Mouse (Mus musculus): ENCODE results near the gene Tbc1d1. TPM values are rescaled to one million over a fixed set of nuclear protein-coding genes. Genes with fewer than 3 reads are reported as not detected.

The Tbc1d1 gene
- total and polyA plus RNA-seq, 2 experiments from 2014 or later: 5.9 to 20.5 TPM

DNA sequence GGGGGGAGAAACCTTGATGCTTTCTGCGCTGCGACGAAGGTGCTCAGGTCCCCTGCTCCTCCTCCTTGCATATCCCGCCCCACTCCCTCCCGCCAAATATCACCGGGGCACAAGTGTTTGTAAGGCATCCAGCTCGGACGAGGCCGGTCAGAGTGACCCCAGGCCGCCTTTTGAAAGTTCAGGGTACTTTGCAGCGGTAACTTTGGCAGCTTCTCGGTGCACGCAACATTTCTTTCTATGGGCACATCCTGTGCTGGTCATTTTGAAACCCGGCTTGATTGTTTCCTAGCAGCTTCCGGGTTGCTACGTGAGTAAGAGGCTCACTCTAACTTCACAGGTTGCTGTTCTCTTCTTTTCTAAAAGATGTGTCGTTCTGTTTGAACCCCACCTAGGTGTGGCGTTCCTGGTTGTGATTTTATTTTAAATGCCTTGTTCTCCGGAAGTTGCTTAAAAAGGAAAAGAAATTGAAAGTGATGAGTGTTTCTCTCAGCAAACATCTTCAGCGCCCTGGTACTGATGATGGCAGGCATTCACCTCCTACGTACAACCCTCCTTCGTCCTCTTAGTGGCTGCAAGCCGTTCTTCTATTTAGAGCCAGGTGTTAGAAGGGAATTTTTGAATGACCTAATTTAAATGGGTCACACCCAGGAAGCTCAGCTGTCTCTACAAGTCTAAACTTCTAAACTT lies 4.7 kb downstream of the Tbc1d1 start:
- Histone ChIP-seq H3K9me3 (ENCODE audit: low read length) (no peaks in the 10 kb centered on the region), H3K36me3 (ENCODE audit: insufficient read depth) (no peaks in the 10 kb centered on the region), H3K4me2 (ENCODE audit: low read depth) (peak overlapping the region; percentile 100), H3K9ac (no peak overlapping the region), H3K4me3 (ENCODE audit: low read depth, low read length) (peak overlapping the region; percentile 63), H3K27ac (ENCODE audit: low read depth, low read length) (no peak overlapping the region), H3K4me1 (ENCODE audit: insufficient read depth) (no peaks in the 10 kb centered on the region), H3K27me3 (ENCODE audit: insufficient read depth, low read length) (0 out of 2 replicates have a peak, but pooled peaks cover 7% of the 10 kb centered on the region)
- ATAC-seq: no peak
- WGBS: 2% methylated on average over 22 of the region's 23 CpGs
- DNase-seq: no peak
- TF ChIP-seq CTCF (IDR thresholded peaks at IDR 0.05; ENCODE audit: low read depth): no peak

DNA sequence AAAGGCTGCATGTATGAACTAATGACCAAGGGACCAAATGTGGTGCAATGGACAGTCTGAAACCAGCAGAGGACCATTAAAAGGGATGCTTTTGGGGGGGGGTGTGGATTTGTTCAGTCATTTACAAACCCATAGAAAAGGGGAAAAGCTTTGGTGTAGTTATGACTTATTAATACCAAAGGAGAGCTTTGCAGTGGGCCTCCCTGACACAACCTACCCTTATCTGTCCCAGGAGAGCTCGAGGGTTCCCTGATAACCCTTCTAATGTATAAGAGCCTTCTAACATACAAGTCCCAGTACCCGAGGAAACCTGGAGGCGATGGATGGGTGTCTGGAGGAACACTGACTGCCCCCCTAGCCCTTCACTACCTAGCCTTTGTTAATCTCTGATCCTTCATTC lies 5.8 kb downstream of the Tbc1d1 start:
- no peaks in the 10 kb centered on the region for H3K9me3 ChIP-seq (ENCODE audit: low read length)
- H3K27ac ChIP-seq (ENCODE audit: low read depth, low read length): no peak overlapping the region
- no peak overlapping the region for H3K4me2 ChIP-seq (ENCODE audit: low read depth)
- H3K36me3 ChIP-seq (ENCODE audit: insufficient read depth): no peaks in the 10 kb centered on the region
- no peak for TF ChIP-seq CTCF (IDR thresholded peaks at IDR 0.05; ENCODE audit: low read depth)
- H3K4me3 ChIP-seq (ENCODE audit: low read depth, low read length): no peak overlapping the region
- WGBS: 85% methylated on average over 3 of the region's 3 CpGs
- no peaks in the 10 kb centered on the region for H3K4me1 ChIP-seq (ENCODE audit: insufficient read depth)
- H3K9ac ChIP-seq: no peak overlapping the region
- DNase-seq (no peak), ATAC-seq (no peak)
- 0 out of 2 replicates have a peak, but pooled peaks cover 7% of the 10 kb centered on the region for H3K27me3 ChIP-seq (ENCODE audit: insufficient read depth, low read length)

DNA sequence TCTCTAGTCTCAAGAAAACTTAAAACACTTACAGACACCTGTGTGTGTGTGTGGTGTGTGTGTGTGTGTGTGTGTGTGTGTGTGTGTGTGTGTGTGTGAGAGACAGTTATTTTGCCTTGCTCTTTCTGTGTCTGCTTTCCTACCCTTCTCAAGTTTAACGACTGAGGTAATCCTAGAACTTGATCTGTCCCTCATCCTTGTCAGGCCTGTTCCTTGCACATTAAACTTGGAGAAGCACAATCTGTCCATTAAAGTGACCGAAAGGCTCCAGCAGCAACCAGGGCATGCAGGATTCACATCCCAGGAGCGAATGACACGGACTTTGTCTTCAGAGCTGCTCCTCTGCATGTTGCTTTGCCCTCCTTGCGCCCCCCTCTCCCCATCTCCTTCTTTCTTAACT lies 6.5 kb downstream of the Tbc1d1 start:
- Histone ChIP-seq H3K36me3 (ENCODE audit: insufficient read depth) (no peaks in the 10 kb centered on the region), H3K27ac (ENCODE audit: low read depth, low read length) (no peak overlapping the region), H3K4me3 (ENCODE audit: low read depth, low read length) (no peak overlapping the region), H3K4me1 (ENCODE audit: insufficient read depth) (no peaks in the 10 kb centered on the region), H3K9me3 (ENCODE audit: low read length) (no peaks in the 10 kb centered on the region), H3K9ac (no peak overlapping the region), H3K4me2 (ENCODE audit: low read depth) (no peak overlapping the region), H3K27me3 (ENCODE audit: insufficient read depth, low read length) (0 out of 2 replicates have a peak, but pooled peaks cover 7% of the 10 kb centered on the region)
- 86% methylated on average over 5 of the region's 5 CpGs for WGBS
- TF ChIP-seq CTCF (IDR thresholded peaks at IDR 0.05; ENCODE audit: low read depth): no peak
- DNase-seq (no peak), ATAC-seq (no peak)

DNA sequence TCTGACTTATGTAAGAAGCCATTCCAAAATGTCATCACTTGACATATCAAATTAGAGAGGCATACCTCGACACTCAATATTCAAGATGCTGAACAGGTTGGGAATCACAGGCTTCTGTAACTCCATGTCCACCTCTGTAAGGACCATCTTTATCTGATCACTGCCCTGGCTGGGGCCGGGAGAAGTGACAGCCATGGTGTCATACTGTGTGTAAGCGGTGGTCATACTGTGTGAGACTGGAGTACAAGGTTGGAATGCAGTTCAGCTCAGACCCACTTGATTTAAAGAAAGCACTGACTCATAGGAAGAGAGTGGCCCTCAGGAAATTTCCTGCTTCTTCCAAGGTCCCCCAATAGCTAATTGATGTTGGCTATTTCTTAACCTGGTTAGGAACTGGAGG lies 8.3 kb downstream of the Tbc1d1 start:
- Histone ChIP-seq H3K4me3 (ENCODE audit: low read depth, low read length) (no peak overlapping the region), H3K4me1 (ENCODE audit: insufficient read depth) (no peaks in the 10 kb centered on the region), H3K27me3 (ENCODE audit: insufficient read depth, low read length) (0 out of 2 replicates have a peak, but pooled peaks cover 7% of the 10 kb centered on the region), H3K9me3 (ENCODE audit: low read length) (no peaks in the 10 kb centered on the region), H3K9ac (no peak overlapping the region), H3K27ac (ENCODE audit: low read depth, low read length) (no peak overlapping the region), H3K36me3 (ENCODE audit: insufficient read depth) (no peaks in the 10 kb centered on the region), H3K4me2 (ENCODE audit: low read depth) (no peak overlapping the region)
- ATAC-seq (no peak), DNase-seq (no peak)
- WGBS: 93% methylated on average over 3 of the region's 3 CpGs
- TF ChIP-seq CTCF (IDR thresholded peaks at IDR 0.05; ENCODE audit: low read depth): no peak

- no peak for ATAC-seq
- Histone ChIP-seq H3K9me3 (ENCODE audit: low read length) (no peaks in the 10 kb centered on the region), H3K9ac (no peak overlapping the region), H3K4me2 (ENCODE audit: low read depth) (no peak overlapping the region), H3K36me3 (ENCODE audit: insufficient read depth) (no peaks in the 10 kb centered on the region), H3K27me3 (ENCODE audit: insufficient read depth, low read length) (0 out of 2 replicates have a peak, but pooled peaks cover 7% of the 10 kb centered on the region), H3K27ac (ENCODE audit: low read depth, low read length) (no peak overlapping the region), H3K4me3 (ENCODE audit: low read depth, low read length) (no peak overlapping the region), H3K4me1 (ENCODE audit: insufficient read depth) (no peaks in the 10 kb centered on the region)
- no peak for DNase-seq
- TF ChIP-seq CTCF (IDR thresholded peaks at IDR 0.05; ENCODE audit: low read depth): no peak
- WGBS: 50% methylated on average over 2 of the region's 2 CpGs
Observed at GRCm38 (mm10) chr5:64165826-64166225, 9.7 kb downstream of the Tbc1d1 start.

DNA sequence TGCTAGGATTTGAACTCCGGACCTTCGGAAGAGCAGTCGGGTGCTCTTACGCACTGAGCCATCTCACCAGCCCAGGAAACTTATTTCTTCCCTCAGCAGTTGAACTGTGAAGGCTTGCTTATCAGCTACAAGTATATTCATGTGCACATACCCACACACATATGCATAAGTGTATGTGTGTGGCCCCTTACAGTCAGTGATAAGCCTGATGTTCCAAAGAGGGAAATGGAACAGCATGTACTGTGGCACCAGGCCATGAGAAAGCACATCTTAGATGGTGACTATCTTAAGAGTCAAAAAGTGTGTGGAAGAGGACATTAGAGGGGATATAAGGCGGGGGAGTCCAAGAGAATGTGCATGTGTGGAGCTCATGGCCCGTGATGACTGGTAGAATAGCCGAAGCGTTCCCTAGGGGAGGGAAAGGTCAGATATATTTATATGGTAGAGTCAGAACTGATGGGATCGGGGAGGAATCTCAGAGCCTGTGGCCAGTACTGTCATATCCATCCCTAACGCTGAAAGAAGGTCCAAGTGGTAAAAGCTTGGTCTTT lies 13.0 kb downstream of the Tbc1d1 start:
- ATAC-seq (no peak), DNase-seq (no peak)
- TF ChIP-seq CTCF (IDR thresholded peaks at IDR 0.05; ENCODE audit: low read depth): no peak
- H3K27me3 ChIP-seq (ENCODE audit: insufficient read depth, low read length): no peaks in the 10 kb centered on the region
- H3K4me3 ChIP-seq (ENCODE audit: low read depth, low read length): no peak overlapping the region
- H3K36me3 ChIP-seq (ENCODE audit: insufficient read depth): no peaks in the 10 kb centered on the region
- no peak overlapping the region for H3K9ac ChIP-seq
- H3K4me1 ChIP-seq (ENCODE audit: insufficient read depth): no peaks in the 10 kb centered on the region
- WGBS: 96% methylated on average over 10 of the region's 10 CpGs
- H3K9me3 ChIP-seq (ENCODE audit: low read length): no peaks in the 10 kb centered on the region
- no peak overlapping the region for H3K4me2 ChIP-seq (ENCODE audit: low read depth)
- no peak overlapping the region for H3K27ac ChIP-seq (ENCODE audit: low read depth, low read length)

DNA sequence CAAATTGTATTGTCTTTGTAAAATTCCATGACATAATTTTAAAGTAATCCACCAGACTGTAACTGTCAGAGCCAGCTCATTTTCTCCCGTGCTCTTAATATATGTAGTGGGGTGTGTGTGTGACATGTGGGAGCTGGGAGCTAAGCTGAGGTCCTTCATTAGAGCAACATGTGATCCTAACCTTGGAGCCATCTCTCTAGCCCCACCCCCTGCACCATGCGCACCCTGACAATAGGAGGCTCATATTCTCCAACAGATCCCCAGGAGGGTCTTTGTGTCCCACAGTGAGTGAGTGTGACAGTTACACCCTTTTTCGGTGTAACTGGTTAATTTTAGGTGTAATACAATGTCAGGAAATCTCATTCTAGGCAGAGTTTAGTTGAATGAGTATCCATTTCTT lies 16.8 kb downstream of the Tbc1d1 start:
- Histone ChIP-seq H3K27me3 (ENCODE audit: insufficient read depth, low read length) (no peaks in the 10 kb centered on the region), H3K4me1 (ENCODE audit: insufficient read depth) (no peaks in the 10 kb centered on the region), H3K36me3 (ENCODE audit: insufficient read depth) (no peaks in the 10 kb centered on the region), H3K27ac (ENCODE audit: low read depth, low read length) (no peak overlapping the region), H3K9ac (no peak overlapping the region), H3K4me2 (ENCODE audit: low read depth) (no peak overlapping the region), H3K9me3 (ENCODE audit: low read length) (no peaks in the 10 kb centered on the region), H3K4me3 (ENCODE audit: low read depth, low read length) (no peak overlapping the region)
- DNase-seq (no peak), ATAC-seq (no peak)
- WGBS: 63% methylated on average over 3 of the region's 3 CpGs
- TF ChIP-seq CTCF (IDR thresholded peaks at IDR 0.05; ENCODE audit: low read depth): no peak

All from forebrain, postnatal 0 days (tissue).